Mouse (Mus musculus): Measurements from ENCODE around the gene Crk. TPM values are rescaled to one million over a fixed set of nuclear protein-coding genes. Genes with fewer than 3 reads are reported as not detected.

The Crk gene
- polyA plus RNA-seq, 1 experiment = 39.3 TPM

GRCm38 (mm10) chr11:75666296-75666695, 12.8 kb upstream of the Crk start:
- H3K4me3 ChIP-seq (ENCODE audit: insufficient read depth, poor library complexity, severe bottlenecking) = no peak overlapping the region
- no peaks in the 10 kb centered on the region for H3K27me3 ChIP-seq (ENCODE audit: control insufficient read depth, insufficient read depth, insufficient read length)
- H3ac ChIP-seq (ENCODE audit: control insufficient read depth, insufficient read length, low read depth) = no peak overlapping the region
- no peak for TF ChIP-seq MYOD1 (IDR thresholded peaks at IDR 0.05; ENCODE audit: control insufficient read depth, insufficient read length, low read depth)
- no peak for TF ChIP-seq FOSL1 (IDR thresholded peaks at IDR 0.05; ENCODE audit: insufficient read depth, low read length, poor library complexity, severe bottlenecking)
- H3K36me3 ChIP-seq (ENCODE audit: control insufficient read depth, insufficient read depth) = peaks cover 97% of the 10 kb centered on the region
- H3K79me2 ChIP-seq (ENCODE audit: control insufficient read depth, insufficient read depth) = peaks cover 16% of the 10 kb centered on the region
- H3K79me3 ChIP-seq (ENCODE audit: low read depth) = peaks cover 4% of the 10 kb centered on the region

- TF ChIP-seq CTCF (IDR thresholded peaks at IDR 0.05; ENCODE audit: control insufficient read depth, insufficient read depth, insufficient read length) (no peak), CEBPB (IDR thresholded peaks at IDR 0.05; ENCODE audit: low read depth) (no peak), MYOD1 (IDR thresholded peaks at IDR 0.05; ENCODE audit: control insufficient read depth, insufficient read length, low read depth) (no peak), FOSL1 (IDR thresholded peaks at IDR 0.05; ENCODE audit: insufficient read depth, low read length, poor library complexity, severe bottlenecking) (no peak), MYOG (IDR thresholded peaks at IDR 0.05; ENCODE audit: control insufficient read depth, extremely low read depth, insufficient read length) (no peak), USF1 (IDR thresholded peaks at IDR 0.05; ENCODE audit: low read depth) (no peak), MAX (IDR thresholded peaks at IDR 0.05) (no peak)
- H3K79me3 ChIP-seq (ENCODE audit: low read depth) = no peaks in the 10 kb centered on the region
- peaks cover 12% of the 10 kb centered on the region for H3K79me2 ChIP-seq (ENCODE audit: control insufficient read depth, insufficient read depth)
- no peak overlapping the region for H3K4me3 ChIP-seq (ENCODE audit: insufficient read depth, poor library complexity, severe bottlenecking)
- H3K27me3 ChIP-seq (ENCODE audit: control insufficient read depth, insufficient read depth, insufficient read length) = no peaks in the 10 kb centered on the region
- no peak overlapping the region for H3ac ChIP-seq (ENCODE audit: control insufficient read depth, insufficient read length, low read depth)
- peaks cover 97% of the 10 kb centered on the region for H3K36me3 ChIP-seq (ENCODE audit: control insufficient read depth, insufficient read depth)
These were observed 10.4 kb upstream of the Crk start for GRCm38 (mm10) chr11:75668621-75669020.

- Histone ChIP-seq H3K79me2 (ENCODE audit: control insufficient read depth, insufficient read depth) (peaks cover 12% of the 10 kb centered on the region), H3K36me3 (ENCODE audit: control insufficient read depth, insufficient read depth) (peaks cover 96% of the 10 kb centered on the region), H3K4me3 (ENCODE audit: insufficient read depth, poor library complexity, severe bottlenecking) (no peak overlapping the region), H3ac (ENCODE audit: control insufficient read depth, insufficient read length, low read depth) (no peak overlapping the region), H3K79me3 (ENCODE audit: low read depth) (no peaks in the 10 kb centered on the region), H3K27me3 (ENCODE audit: control insufficient read depth, insufficient read depth, insufficient read length) (no peaks in the 10 kb centered on the region)
- TF ChIP-seq MYOG (IDR thresholded peaks at IDR 0.05; ENCODE audit: control insufficient read depth, extremely low read depth, insufficient read length) (no peak), MYOD1 (IDR thresholded peaks at IDR 0.05; ENCODE audit: control insufficient read depth, insufficient read length, low read depth) (no peak), FOSL1 (IDR thresholded peaks at IDR 0.05; ENCODE audit: insufficient read depth, low read length, poor library complexity, severe bottlenecking) (no peak), MAX (IDR thresholded peaks at IDR 0.05) (no peak), CEBPB (IDR thresholded peaks at IDR 0.05; ENCODE audit: low read depth) (no peak), USF1 (IDR thresholded peaks at IDR 0.05; ENCODE audit: low read depth) (no peak), CTCF (IDR thresholded peaks at IDR 0.05; ENCODE audit: control insufficient read depth, insufficient read depth, insufficient read length) (no peak)
These were observed 9.7 kb upstream of the Crk start for GRCm38 (mm10) chr11:75669176-75669852.

GRCm38 (mm10) chr11:75669853-75670200, 9.2 kb upstream of the Crk start:
- Histone ChIP-seq H3ac (ENCODE audit: control insufficient read depth, insufficient read length, low read depth) (no peak overlapping the region), H3K27me3 (ENCODE audit: control insufficient read depth, insufficient read depth, insufficient read length) (no peaks in the 10 kb centered on the region), H3K79me2 (ENCODE audit: control insufficient read depth, insufficient read depth) (peaks cover 12% of the 10 kb centered on the region), H3K36me3 (ENCODE audit: control insufficient read depth, insufficient read depth) (peaks cover 92% of the 10 kb centered on the region), H3K4me3 (ENCODE audit: insufficient read depth, poor library complexity, severe bottlenecking) (no peak overlapping the region), H3K79me3 (ENCODE audit: low read depth) (no peaks in the 10 kb centered on the region)
- TF ChIP-seq MAX (IDR thresholded peaks at IDR 0.05) (no peak), MYOD1 (IDR thresholded peaks at IDR 0.05; ENCODE audit: control insufficient read depth, insufficient read length, low read depth) (no peak), CTCF (IDR thresholded peaks at IDR 0.05; ENCODE audit: control insufficient read depth, insufficient read depth, insufficient read length) (no peak), MYOG (IDR thresholded peaks at IDR 0.05; ENCODE audit: control insufficient read depth, extremely low read depth, insufficient read length) (no peak), CEBPB (IDR thresholded peaks at IDR 0.05; ENCODE audit: low read depth) (no peak), FOSL1 (IDR thresholded peaks at IDR 0.05; ENCODE audit: insufficient read depth, low read length, poor library complexity, severe bottlenecking) (no peak), USF1 (IDR thresholded peaks at IDR 0.05; ENCODE audit: low read depth) (no peak)

GRCm38 (mm10) chr11:75671426-75672180, 7.5 kb upstream of the Crk start:
- Histone ChIP-seq H3K4me3 (ENCODE audit: insufficient read depth, poor library complexity, severe bottlenecking) (no peak overlapping the region), H3ac (ENCODE audit: control insufficient read depth, insufficient read length, low read depth) (no peak overlapping the region), H3K79me2 (ENCODE audit: control insufficient read depth, insufficient read depth) (peaks cover 5% of the 10 kb centered on the region), H3K79me3 (ENCODE audit: low read depth) (no peaks in the 10 kb centered on the region), H3K27me3 (ENCODE audit: control insufficient read depth, insufficient read depth, insufficient read length) (no peaks in the 10 kb centered on the region), H3K36me3 (ENCODE audit: control insufficient read depth, insufficient read depth) (peaks cover 74% of the 10 kb centered on the region)
- TF ChIP-seq MAX (IDR thresholded peaks at IDR 0.05) (no peak), MYOD1 (IDR thresholded peaks at IDR 0.05; ENCODE audit: control insufficient read depth, insufficient read length, low read depth) (no peak), USF1 (IDR thresholded peaks at IDR 0.05; ENCODE audit: low read depth) (no peak), MYOG (IDR thresholded peaks at IDR 0.05; ENCODE audit: control insufficient read depth, extremely low read depth, insufficient read length) (no peak), CTCF (IDR thresholded peaks at IDR 0.05; ENCODE audit: control insufficient read depth, insufficient read depth, insufficient read length) (no peak), CEBPB (IDR thresholded peaks at IDR 0.05; ENCODE audit: low read depth) (no peak), FOSL1 (IDR thresholded peaks at IDR 0.05; ENCODE audit: insufficient read depth, low read length, poor library complexity, severe bottlenecking) (no peak)

All from C2C12 (cell line).